Mouse (Mus musculus): Measurements from ENCODE around the gene Tmem9.

- TF ChIP-seq POLR2A (IDR thresholded peaks at IDR 0.05; ENCODE audit: low read depth, low read length): no peak
- TF ChIP-seq CTCF (IDR thresholded peaks at IDR 0.05; ENCODE audit: extremely low read depth, insufficient read depth, insufficient read length, insufficient replicate concordance): no peak
Observed at GRCm38 (mm10) chr1:136051465-136051864, 43.5 kb downstream of the Tmem9 start.
